Mouse (Mus musculus): ENCODE results near the gene Trp53tg5.

DNA sequence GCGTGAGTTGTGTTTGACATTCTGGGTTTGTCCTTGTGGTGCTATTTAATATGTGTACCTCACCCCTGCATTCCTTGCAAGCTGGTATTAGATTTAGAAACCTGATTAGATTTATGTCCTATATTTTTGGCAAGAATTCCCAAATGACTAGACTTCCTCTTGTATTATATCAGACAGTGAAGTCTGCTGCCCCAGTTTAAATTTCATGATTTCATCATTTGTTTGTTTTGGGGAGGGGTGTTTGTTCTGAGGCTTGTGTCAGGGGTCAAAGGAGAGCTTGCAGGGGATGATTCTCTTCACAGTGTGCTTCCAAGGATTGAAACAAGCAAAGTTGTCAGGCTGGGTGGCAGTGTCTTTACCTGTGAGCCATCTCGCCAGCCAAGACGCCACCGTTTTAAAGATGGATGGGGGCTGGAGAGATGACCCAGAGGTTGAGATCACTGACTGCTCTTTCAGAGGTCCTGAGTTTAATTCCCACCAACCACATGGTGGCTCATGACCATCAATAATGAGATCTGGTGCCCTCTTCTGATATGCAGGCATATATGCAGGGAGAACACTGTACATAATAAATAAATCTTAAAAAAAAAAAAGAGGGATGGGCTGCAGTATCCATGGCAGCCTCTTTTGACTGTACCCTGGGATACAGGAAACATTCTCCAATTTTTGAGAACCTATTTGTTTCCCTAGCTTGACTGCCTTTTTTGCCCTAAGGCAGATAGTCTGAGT lies 32.3 kb upstream of the Trp53tg5 start:
- TF ChIP-seq POLR2A (IDR thresholded peaks at IDR 0.05; ENCODE audit: low read depth, low read length) (no peak), CTCF (IDR thresholded peaks at IDR 0.05; ENCODE audit: extremely low read depth, insufficient read depth, insufficient read length, insufficient replicate concordance) (no peak)

All from spleen, adult 2 months (tissue).